Mouse (Mus musculus) hematopoietic multipotent progenitor cell, adult 10-12 weeks (in vitro differentiated cells): ENCODE results near the gene Gm13941. TPM values are rescaled to one million over a fixed set of nuclear protein-coding genes. Genes with fewer than 3 reads are reported as not detected.

ENCODE experiments used
- polyA plus RNA-seq: library from polyadenylated mRNA; stranded (reverse); fragments of >175 nt; gene quantifications from 2 replicates; pipeline ENCODE4 v1.2.3, GENCODE M21; 2012; ENCODE audit warnings: low replicate concordance

Gene Gm13941
- polyA plus RNA-seq = not detected in 2 replicates

DNA sequence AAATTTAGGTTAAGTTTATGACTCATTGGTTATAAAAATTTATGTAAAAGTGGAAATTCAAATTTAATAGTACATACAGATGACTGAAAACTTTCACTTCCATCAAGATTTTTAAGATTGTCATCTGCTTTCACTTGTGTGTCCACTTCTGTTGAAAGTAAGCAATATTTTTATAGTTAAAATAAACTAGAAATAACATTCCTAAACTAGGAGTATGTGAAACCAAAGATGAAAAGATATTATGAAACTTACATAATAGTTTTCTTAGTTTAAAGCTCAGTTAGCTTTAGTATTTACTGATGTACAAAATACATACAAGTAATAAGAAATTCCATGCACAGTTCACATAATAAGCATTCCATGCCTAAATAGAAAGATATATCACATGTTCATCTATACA lies at the start of gene Gm13941:
Gene Gm13941 (minus strand): TSS at position 101 of the 400 bp plus-strand sequence.

DNA sequence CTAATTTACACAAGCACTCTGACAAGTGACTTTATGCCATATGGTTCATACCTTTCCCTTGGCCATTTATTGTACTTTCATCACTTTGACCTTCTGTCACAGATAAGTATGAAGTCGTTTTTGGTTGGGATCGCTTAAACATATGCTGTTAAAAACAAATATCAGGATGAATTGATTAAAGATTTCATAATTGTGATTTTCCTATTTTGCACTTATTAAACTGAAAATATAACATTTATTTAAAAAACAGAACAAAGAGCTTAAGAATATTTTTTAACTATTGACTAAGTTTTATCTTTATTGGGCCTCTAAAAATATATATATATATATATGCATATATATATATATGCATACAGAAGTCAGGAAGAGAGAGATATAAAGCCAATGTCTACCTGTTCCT lies 47.1 kb upstream of the Gm13941 start, which contains the start of gene Gm15130:
Gene Gm15130 (minus strand): TSS at position 101 of the 400 bp plus-strand sequence.

Other genes with a start within 250 kb of the Gm13941 start
- gene Ano3, start 155.1 kb downstream of the Gm13941 start, polyA plus RNA-seq = not detected in 2 replicates
- not detected in 2 replicates for gene Gm15130, start 47.0 kb upstream of the Gm13941 start, polyA plus RNA-seq
- not detected in 2 replicates for gene 4930430A15Rik, start 123.6 kb upstream of the Gm13941 start, polyA plus RNA-seq
- gene Olfr1275, start 129.3 kb upstream of the Gm13941 start, polyA plus RNA-seq = 0.14 TPM in 1 of 2 replicates, not detected in the other
- not detected in 2 replicates for gene Olfr1276, start 148.5 kb upstream of the Gm13941 start, polyA plus RNA-seq
- not detected in 2 replicates for gene Olfr1277, start 168.1 kb upstream of the Gm13941 start, polyA plus RNA-seq
- gene Olfr1278, start 184.2 kb upstream of the Gm13941 start, polyA plus RNA-seq = not detected in 2 replicates
- not detected in 2 replicates for gene Olfr1279, start 194.7 kb upstream of the Gm13941 start, polyA plus RNA-seq
- not detected in 2 replicates for gene Olfr1280, start 208.0 kb upstream of the Gm13941 start, polyA plus RNA-seq
- gene Olfr1281, start 220.5 kb upstream of the Gm13941 start, polyA plus RNA-seq = not detected in 2 replicates
- not detected in 2 replicates for gene Olfr1282, start 230.1 kb upstream of the Gm13941 start, polyA plus RNA-seq